Mouse (Mus musculus): ENCODE measurements around the gene Pdss1.

GRCm38 (mm10) chr2:22985973-22986657 lies 90.8 kb downstream of the Pdss1 start:
- TF ChIP-seq POLR2A (IDR thresholded peaks at IDR 0.05; ENCODE audit: low read depth, low read length) (no peak), CTCF (IDR thresholded peaks at IDR 0.05; ENCODE audit: borderline replicate concordance, insufficient read depth, low read length) (no peak)

Measured in embryonic fibroblast, embryonic 13.5 days (primary cell).